Mouse (Mus musculus): ENCODE data around the gene Psmb6. TPM values are rescaled to one million over a fixed set of nuclear protein-coding genes. Genes with fewer than 3 reads are reported as not detected.
A peak's percentile ranks its signal among the peaks of the same experiment; 100 is the strongest.
"Not testable (repeated sequence)": the region's sequence is repeated elsewhere in the genome, so short reads cannot be mapped to it uniquely, and the experiment has no call there.

Gene Psmb6
- polyA plus RNA-seq, 1 experiment: 658 TPM

GRCm38 (mm10) chr11:70563470-70564275 lies 38.5 kb downstream of the Psmb6 start:
- peaks cover 13% of the 10 kb centered on the region for H3K36me3 ChIP-seq (ENCODE audit: control insufficient read depth, insufficient read depth)
- no peaks in the 10 kb centered on the region for H3K27me3 ChIP-seq (ENCODE audit: control insufficient read depth, insufficient read depth, insufficient read length)
- H3ac ChIP-seq (ENCODE audit: control insufficient read depth, insufficient read length, low read depth): peak overlapping the region; percentile 80
- no peak for TF ChIP-seq USF1 (IDR thresholded peaks at IDR 0.05; ENCODE audit: low read depth)
- peaks cover 59% of the 10 kb centered on the region for H3K79me2 ChIP-seq (ENCODE audit: control insufficient read depth, insufficient read depth)
- H3K4me3 ChIP-seq (ENCODE audit: insufficient read depth, poor library complexity, severe bottlenecking): peak overlapping the region; percentile 90
- H3K79me3 ChIP-seq (ENCODE audit: low read depth): peaks cover 51% of the 10 kb centered on the region

GRCm38 (mm10) chr11:70564276-70564873 lies 39.2 kb downstream of the Psmb6 start:
- Histone ChIP-seq H3ac (ENCODE audit: control insufficient read depth, insufficient read length, low read depth) (no peak overlapping the region), H3K27me3 (ENCODE audit: control insufficient read depth, insufficient read depth, insufficient read length) (no peaks in the 10 kb centered on the region), H3K79me3 (ENCODE audit: low read depth) (peaks cover 57% of the 10 kb centered on the region), H3K36me3 (ENCODE audit: control insufficient read depth, insufficient read depth) (peaks cover 14% of the 10 kb centered on the region), H3K4me3 (ENCODE audit: insufficient read depth, poor library complexity, severe bottlenecking) (peak overlapping the region; percentile 90), H3K79me2 (ENCODE audit: control insufficient read depth, insufficient read depth) (peaks cover 66% of the 10 kb centered on the region)
- TF ChIP-seq CEBPB (IDR thresholded peaks at IDR 0.05; ENCODE audit: low read depth) (no peak), MAX (IDR thresholded peaks at IDR 0.05) (no peak), MYOG (IDR thresholded peaks at IDR 0.05; ENCODE audit: control insufficient read depth, extremely low read depth, insufficient read length) (no peak), FOSL1 (IDR thresholded peaks at IDR 0.05; ENCODE audit: insufficient read depth, low read length, poor library complexity, severe bottlenecking) (no peak), MYOD1 (IDR thresholded peaks at IDR 0.05; ENCODE audit: control insufficient read depth, insufficient read length, low read depth) (no peak)

- no peak overlapping the region for H3K4me3 ChIP-seq (ENCODE audit: insufficient read depth, poor library complexity, severe bottlenecking)
- no peak overlapping the region for H3ac ChIP-seq (ENCODE audit: control insufficient read depth, insufficient read length, low read depth)
- H3K79me2 ChIP-seq (ENCODE audit: control insufficient read depth, insufficient read depth): peaks cover 88% of the 10 kb centered on the region
- peaks cover 14% of the 10 kb centered on the region for H3K36me3 ChIP-seq (ENCODE audit: control insufficient read depth, insufficient read depth)
- peaks cover 76% of the 10 kb centered on the region for H3K79me3 ChIP-seq (ENCODE audit: low read depth)
- H3K27me3 ChIP-seq (ENCODE audit: control insufficient read depth, insufficient read depth, insufficient read length): no peaks in the 10 kb centered on the region
- no peak for TF ChIP-seq MAX (IDR thresholded peaks at IDR 0.05)
- no peak for TF ChIP-seq MYOD1 (IDR thresholded peaks at IDR 0.05; ENCODE audit: control insufficient read depth, insufficient read length, low read depth)
- TF ChIP-seq MYOG (IDR thresholded peaks at IDR 0.05; ENCODE audit: control insufficient read depth, extremely low read depth, insufficient read length): no peak
- TF ChIP-seq CTCF (IDR thresholded peaks at IDR 0.05; ENCODE audit: control insufficient read depth, insufficient read depth, insufficient read length): no peak
- no peak for TF ChIP-seq USF1 (IDR thresholded peaks at IDR 0.05; ENCODE audit: low read depth)
- TF ChIP-seq CEBPB (IDR thresholded peaks at IDR 0.05; ENCODE audit: low read depth): no peak
- TF ChIP-seq FOSL1 (IDR thresholded peaks at IDR 0.05; ENCODE audit: insufficient read depth, low read length, poor library complexity, severe bottlenecking): no peak
Observed at GRCm38 (mm10) chr11:70566586-70566985, 41.4 kb downstream of the Psmb6 start.

GRCm38 (mm10) chr11:70570614-70571013 lies 45.4 kb downstream of the Psmb6 start:
- H3K79me2 ChIP-seq (ENCODE audit: control insufficient read depth, insufficient read depth): peaks cover 98% of the 10 kb centered on the region

GRCm38 (mm10) chr11:70571641-70572040 lies 46.5 kb downstream of the Psmb6 start:
- no peak overlapping the region for H3ac ChIP-seq (ENCODE audit: control insufficient read depth, insufficient read length, low read depth)
- no peak overlapping the region for H3K4me3 ChIP-seq (ENCODE audit: insufficient read depth, poor library complexity, severe bottlenecking)
- no peak for TF ChIP-seq MAX (IDR thresholded peaks at IDR 0.05)
- no peak for TF ChIP-seq CTCF (IDR thresholded peaks at IDR 0.05; ENCODE audit: control insufficient read depth, insufficient read depth, insufficient read length)
- no peak for TF ChIP-seq MYOD1 (IDR thresholded peaks at IDR 0.05; ENCODE audit: control insufficient read depth, insufficient read length, low read depth)
- TF ChIP-seq USF1 (IDR thresholded peaks at IDR 0.05; ENCODE audit: low read depth): no peak
- TF ChIP-seq CEBPB (IDR thresholded peaks at IDR 0.05; ENCODE audit: low read depth): no peak
- no peak for TF ChIP-seq FOSL1 (IDR thresholded peaks at IDR 0.05; ENCODE audit: insufficient read depth, low read length, poor library complexity, severe bottlenecking)
- TF ChIP-seq MYOG (IDR thresholded peaks at IDR 0.05; ENCODE audit: control insufficient read depth, extremely low read depth, insufficient read length): no peak
- peaks cover 98% of the 10 kb centered on the region for H3K79me2 ChIP-seq (ENCODE audit: control insufficient read depth, insufficient read depth)
- H3K27me3 ChIP-seq (ENCODE audit: control insufficient read depth, insufficient read depth, insufficient read length): no peaks in the 10 kb centered on the region
- peaks cover 9% of the 10 kb centered on the region for H3K36me3 ChIP-seq (ENCODE audit: control insufficient read depth, insufficient read depth)
- peaks cover 70% of the 10 kb centered on the region for H3K79me3 ChIP-seq (ENCODE audit: low read depth)

More at GRCm38 (mm10) chr11:70570614-70571013, 45.4 kb downstream of the Psmb6 start:
- Histone ChIP-seq H3K36me3 (ENCODE audit: control insufficient read depth, insufficient read depth) (peaks cover 14% of the 10 kb centered on the region), H3K79me3 (ENCODE audit: low read depth) (peaks cover 72% of the 10 kb centered on the region)
- not testable (repeated sequence) for H3K27me3 ChIP-seq (ENCODE audit: control insufficient read depth, insufficient read depth, insufficient read length); H3ac ChIP-seq (ENCODE audit: control insufficient read depth, insufficient read length, low read depth); H3K4me3 ChIP-seq (ENCODE audit: insufficient read depth, poor library complexity, severe bottlenecking)

- Histone ChIP-seq H3ac (ENCODE audit: control insufficient read depth, insufficient read length, low read depth) (no peak overlapping the region), H3K4me3 (ENCODE audit: insufficient read depth, poor library complexity, severe bottlenecking) (no peak overlapping the region), H3K79me2 (ENCODE audit: control insufficient read depth, insufficient read depth) (peaks cover 97% of the 10 kb centered on the region), H3K36me3 (ENCODE audit: control insufficient read depth, insufficient read depth) (peaks cover 9% of the 10 kb centered on the region), H3K79me3 (ENCODE audit: low read depth) (peaks cover 66% of the 10 kb centered on the region), H3K27me3 (ENCODE audit: control insufficient read depth, insufficient read depth, insufficient read length) (no peaks in the 10 kb centered on the region)
- peak; percentile 48 for TF ChIP-seq MAX (IDR thresholded peaks at IDR 0.05)
- no peak for TF ChIP-seq CEBPB (IDR thresholded peaks at IDR 0.05; ENCODE audit: low read depth)
- TF ChIP-seq FOSL1 (IDR thresholded peaks at IDR 0.05; ENCODE audit: insufficient read depth, low read length, poor library complexity, severe bottlenecking): peak; percentile 24
Observed at GRCm38 (mm10) chr11:70572348-70572902, 47.3 kb downstream of the Psmb6 start.

Measured in C2C12 (cell line).